Mouse (Mus musculus): ENCODE data around the gene Pold2.

Gene Pold2

DNA sequence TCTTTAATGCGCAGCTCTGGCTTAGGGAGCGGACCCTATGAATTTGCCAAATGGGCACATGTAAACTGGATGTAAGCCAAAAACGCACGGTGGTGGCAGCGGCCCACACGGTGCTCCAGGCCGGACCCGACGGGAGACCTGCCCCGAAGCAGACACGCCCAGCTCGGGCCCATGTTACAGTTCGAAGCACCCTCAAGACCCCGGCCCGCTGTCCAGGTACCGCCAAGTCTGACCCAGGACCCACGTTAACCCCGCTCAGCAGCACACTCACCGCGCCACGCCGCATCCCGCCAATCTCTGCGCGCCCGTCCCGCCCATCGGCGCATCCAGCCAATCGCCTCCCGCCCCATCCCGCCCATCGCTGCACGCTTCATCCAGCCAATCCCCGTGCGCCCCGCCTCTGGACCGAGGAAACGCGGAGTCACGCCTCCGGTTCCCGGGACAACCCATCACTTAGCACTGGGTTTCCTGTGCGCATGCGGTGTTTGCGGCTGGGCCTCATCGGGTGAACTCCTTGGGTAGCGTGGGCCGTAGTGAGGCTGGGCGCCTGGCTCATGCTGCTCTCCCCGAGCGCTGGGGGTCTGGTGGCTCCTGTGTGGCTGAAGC, at the start of gene Pold2:
TSS of gene Pold2 (minus strand) at position 372 of the 606 bp plus-strand sequence.
- DNase-seq (ENCODE audit: low spot score in 2 of 2), result peak; percentile 94 to 98

- DNase-seq (ENCODE audit: low spot score in 2 of 2), result no peak
Measured at GRCm38 (mm10) chr11:5926696-5927220, 48.7 kb upstream of the Pold2 start.

DNA sequence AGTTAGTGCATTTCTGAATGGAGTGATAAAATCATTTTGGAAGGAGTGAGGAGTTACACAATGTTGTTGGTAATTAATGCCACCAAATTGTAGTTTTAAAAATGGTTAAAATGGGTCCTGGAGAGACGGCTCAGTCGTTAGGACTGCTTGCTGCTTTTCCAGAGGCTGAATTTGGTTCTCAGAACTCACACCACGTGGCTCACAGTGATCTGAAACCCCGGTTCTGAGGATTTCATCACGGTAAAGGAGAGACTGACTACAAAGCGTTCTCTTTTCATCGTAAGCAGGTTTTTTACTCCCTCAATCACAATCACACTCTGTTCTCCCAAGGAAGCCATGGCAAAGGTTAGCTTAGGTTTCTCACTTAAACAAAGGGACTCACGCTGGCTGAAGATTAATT, 46.6 kb upstream of the Pold2 start:
- no peak for DNase-seq (ENCODE audit: low spot score in 2 of 2)

DNA sequence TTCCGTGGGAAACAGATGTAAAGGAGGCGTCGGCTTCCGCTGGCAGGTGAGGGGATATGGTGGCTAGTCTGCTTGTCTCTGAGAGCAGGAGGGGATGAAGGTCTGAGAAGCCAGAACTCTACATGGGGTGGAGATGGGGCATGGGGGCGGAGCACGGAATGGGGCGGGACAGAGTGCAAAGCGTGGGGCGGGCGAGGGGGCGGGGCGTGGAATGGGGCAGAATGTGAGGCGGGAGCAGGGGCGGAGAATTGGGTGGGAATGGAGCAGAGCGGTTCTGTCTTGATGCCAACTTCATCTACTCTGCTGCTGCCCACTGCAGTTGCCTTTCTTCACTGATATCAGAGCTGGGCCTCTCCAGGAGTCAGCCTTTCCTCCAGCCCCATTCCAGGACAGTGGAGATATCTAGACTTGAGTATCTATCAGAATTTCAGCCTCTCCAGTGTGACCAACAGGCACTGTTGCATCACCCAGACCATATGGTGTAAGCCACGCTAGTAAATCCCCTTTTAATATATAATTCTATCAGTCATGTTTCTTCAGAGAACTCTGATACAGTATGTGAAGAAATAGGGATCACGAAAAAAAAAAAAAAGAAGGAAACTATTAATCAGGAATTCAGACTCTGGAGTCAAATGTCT, 42.4 kb upstream of the Pold2 start:
- DNase-seq (ENCODE audit: low spot score in 2 of 2), result no peak

- no peak for DNase-seq (ENCODE audit: low spot score in 2 of 2)
Measured at GRCm38 (mm10) chr11:5919606-5920005, 41.5 kb upstream of the Pold2 start.

- DNase-seq (ENCODE audit: low spot score in 2 of 2), result no peak
Measured at GRCm38 (mm10) chr11:5918111-5918510, 40.0 kb upstream of the Pold2 start.

- DNase-seq (ENCODE audit: low spot score in 2 of 2), result no peak
Measured at GRCm38 (mm10) chr11:5916178-5916548, 38.1 kb upstream of the Pold2 start.

- DNase-seq (ENCODE audit: low spot score in 2 of 2), result peak in 1 of 2 experiments; percentile 36
Measured at GRCm38 (mm10) chr11:5915429-5916177, 37.5 kb upstream of the Pold2 start.

- DNase-seq (ENCODE audit: low spot score in 2 of 2), result no peak
Measured at GRCm38 (mm10) chr11:5914940-5915339, 36.8 kb upstream of the Pold2 start.

DNA sequence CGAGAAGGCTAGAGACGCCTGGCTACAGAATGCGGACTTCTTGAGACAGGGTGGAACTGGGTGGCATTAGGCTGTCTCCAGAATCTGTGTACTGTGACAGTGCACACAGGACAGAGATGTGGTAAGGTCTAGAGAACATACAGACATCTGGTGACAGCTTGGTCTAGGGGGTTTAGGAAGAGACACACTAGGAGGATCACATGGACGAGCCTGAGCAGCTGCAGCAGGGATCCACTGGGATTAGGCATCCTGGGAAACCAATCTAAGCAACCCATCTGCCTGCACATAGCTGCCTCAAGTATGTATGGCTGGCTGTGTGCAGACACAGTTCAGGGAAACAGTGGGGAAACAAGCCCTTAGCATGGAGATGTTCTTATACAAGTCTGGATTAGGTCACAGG, 35.8 kb upstream of the Pold2 start:
- DNase-seq (ENCODE audit: low spot score in 2 of 2), result no peak

DNA sequence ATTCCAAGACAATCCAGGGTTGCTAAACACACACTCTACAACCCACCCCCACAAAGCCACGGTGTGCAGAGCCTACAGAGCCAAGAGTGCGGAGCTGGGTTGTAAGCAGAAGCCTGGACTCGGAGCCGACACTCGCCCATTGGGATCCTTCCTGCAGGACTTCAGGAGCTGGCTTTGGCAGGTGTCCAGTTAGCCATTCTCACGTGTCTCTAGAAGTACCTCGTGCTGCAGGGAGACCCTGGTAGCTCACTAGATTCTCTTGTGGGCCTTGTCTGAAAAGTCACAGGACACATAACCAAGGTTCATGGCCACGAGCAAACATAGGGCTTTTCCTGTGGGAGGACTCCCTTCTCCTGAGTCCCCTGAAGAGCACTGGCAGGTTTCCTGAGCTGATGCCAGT, 35.2 kb upstream of the Pold2 start:
- DNase-seq (ENCODE audit: low spot score in 2 of 2), result no peak

DNA sequence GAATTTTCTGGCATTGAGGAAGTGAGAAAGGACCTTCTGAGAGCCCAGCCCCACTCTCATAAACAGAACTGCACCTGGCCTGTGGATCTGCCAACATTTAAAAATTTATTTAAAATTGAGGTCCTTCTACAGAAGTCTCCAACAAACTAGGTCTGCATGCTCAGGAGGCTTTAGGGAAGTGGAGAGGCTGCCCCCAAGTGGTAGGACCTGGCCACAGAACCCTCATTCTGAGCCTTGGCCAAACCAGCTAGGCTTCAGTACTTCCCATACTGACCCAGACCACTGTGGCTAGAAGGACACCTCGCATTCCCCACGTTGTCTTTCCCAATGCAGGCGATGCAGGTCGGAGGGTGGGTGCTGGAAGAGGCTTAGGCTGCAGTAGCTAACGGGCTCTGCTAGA, 34.5 kb upstream of the Pold2 start:
- peak; percentile 58 to 66 for DNase-seq (ENCODE audit: low spot score in 2 of 2)

DNA sequence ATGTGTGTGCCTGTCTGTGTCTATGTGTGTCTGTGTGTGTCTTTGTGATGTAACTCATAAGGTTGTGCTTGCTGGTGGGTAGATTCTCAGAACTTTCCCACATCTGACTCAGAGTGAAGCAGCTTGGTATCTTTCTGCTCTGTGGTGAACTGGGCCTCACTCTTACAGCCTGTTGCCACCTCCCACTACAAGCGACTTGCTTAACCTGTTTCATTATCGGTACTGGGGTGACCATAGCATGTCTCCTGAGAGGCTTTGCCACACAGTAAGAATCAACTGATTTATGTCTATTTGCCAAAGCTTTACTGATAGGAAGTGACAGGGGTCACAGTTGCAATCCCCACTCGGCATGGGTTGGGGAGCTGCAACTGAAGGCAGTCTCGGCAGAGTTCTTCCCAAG, 30.6 kb upstream of the Pold2 start:
- no peak for DNase-seq (ENCODE audit: low spot score in 2 of 2)

DNA sequence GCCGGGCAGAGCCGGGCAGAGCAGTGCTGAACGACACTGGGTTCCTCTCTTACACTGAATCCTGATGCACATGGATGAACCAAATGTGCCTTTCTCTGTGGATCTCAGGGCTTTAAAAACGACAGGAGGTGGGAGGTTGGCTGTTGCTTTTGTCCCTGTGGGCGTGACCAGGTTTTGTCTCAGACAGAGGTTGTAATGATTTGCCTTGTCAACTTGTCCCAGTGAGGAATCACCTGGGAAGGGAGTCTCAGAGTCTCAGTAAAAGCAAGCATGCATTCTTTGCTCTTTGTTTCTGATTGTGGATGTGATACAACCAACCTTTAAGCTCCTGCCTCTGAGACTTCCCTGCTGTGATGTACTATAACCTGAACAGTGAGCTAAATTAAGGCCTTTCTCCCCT, 29.0 kb upstream of the Pold2 start:
- DNase-seq (ENCODE audit: low spot score in 2 of 2), result no peak

DNA sequence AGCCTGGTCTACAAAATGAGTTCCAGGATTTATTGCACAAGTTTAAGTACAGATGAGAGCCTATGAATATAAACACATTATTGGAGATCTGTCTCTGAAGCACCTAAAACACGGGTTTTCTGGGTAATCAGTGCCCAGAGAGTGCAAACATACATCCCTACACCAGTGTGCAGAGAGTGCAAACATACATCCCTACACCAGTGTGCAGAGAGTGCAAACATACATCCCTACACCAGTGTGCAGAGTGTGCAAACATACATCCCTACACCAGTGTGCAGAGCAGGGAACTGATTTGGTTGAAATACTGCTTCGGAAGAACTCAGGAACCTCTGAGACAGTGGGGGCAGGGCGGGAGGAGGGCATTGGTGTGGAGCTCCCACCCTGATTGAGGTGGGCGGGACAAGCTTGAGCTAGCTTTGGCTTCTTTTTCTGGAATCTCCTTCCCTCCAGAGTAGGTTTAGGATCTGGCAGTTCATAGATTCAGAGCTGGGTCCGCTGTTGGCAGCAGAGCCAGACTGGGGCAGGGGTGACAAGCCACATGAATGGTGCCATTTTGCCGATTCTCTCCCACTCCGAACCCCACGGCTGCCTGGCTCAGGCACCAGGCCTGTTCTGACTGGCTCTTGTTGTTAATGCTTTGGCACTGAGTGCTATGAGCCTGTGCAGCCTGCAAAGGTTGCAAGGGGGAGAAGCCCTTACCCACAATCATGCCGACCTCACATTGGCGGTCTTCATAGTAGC, 27.9 kb upstream of the Pold2 start:
- DNase-seq (ENCODE audit: low spot score in 2 of 2), result no peak

- DNase-seq (ENCODE audit: low spot score in 2 of 2), result no peak
Measured at GRCm38 (mm10) chr11:5904871-5905270, 26.8 kb upstream of the Pold2 start.

DNA sequence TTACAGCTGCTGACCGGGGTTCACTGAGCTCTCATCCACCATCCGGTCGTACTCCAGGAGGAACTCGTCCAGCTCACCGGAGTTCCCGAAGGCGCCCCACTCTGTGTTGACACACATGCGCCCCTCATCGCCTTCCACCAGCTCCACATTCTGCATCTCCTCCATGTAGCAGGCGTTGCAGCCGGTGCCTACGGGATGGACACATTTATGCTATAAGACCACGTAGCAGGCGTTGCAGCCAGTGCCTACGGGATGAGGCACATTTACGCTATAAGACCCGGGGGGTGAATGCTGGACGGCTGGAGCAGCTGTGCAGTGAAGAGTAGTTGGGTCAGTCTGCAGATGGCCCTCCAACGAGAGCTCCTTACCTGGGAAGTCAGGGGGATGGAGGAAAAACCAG, 26.3 kb upstream of the Pold2 start:
- DNase-seq (ENCODE audit: low spot score in 2 of 2), result no peak

DNA sequence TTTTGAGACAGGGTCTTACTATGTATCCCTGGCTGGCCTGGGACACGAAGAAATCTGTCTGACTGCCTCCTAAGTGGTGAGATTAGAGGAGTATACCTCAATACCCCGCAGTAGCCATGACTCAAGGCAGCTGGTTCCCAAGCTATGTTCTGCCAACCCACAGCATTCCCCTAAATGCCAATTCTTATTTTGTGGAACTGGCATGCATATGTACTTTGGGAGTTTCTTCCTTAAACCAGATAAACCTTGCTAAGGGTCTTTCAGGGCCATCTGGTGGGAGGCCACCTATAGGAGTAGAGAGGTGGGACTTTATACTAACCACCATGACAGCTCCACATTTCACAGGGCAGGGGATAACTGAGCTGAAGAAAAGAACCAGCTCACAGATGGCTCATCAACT, 25.8 kb upstream of the Pold2 start:
- DNase-seq (ENCODE audit: low spot score in 2 of 2), result no peak

DNA sequence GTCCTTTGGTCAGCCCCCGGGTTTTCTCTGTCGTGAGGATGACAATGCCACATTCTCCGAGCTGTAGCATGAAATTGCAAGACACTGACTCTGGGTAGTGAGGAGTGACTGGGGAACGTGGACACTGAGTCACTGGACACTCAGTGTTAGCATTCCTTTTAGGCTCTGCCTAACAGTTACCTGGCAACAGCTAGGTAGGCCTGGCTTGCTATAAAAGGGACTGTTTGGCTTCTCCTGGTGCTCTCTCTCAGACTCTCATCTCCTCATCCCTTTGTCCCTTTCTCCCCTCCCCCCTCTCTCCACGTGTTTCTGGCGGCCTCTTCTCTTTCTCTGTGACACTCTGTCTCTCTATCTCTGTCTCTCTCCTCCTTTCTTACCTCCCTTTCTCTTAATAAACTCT, 24.3 kb upstream of the Pold2 start:
- no peak for DNase-seq (ENCODE audit: low spot score in 2 of 2)

- peak in 1 of 2 experiments; percentile 36 for DNase-seq (ENCODE audit: low spot score in 2 of 2)
Measured at GRCm38 (mm10) chr11:5901950-5902349, 23.9 kb upstream of the Pold2 start.

DNA sequence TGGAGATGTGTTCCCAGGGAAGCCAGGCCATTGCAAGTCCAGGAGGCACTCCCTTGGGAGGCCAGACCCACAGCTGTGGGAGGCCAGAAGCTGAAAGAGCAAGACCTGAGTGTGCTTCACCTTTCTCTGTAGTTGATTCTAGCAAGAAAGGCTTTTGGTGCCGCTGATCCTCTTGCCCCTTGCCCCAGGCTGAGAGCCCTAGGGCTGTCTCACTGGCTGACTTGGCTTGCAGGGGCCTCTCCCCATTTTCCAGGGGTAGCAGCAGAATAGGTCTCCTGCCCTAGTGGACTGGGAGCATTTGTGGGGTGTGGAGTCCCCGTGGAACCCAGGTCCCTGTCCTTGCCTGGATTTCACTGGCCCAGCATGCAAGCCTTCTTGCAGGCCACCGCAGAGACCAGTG, 23.2 kb upstream of the Pold2 start:
- DNase-seq (ENCODE audit: low spot score in 2 of 2), result no peak

DNA sequence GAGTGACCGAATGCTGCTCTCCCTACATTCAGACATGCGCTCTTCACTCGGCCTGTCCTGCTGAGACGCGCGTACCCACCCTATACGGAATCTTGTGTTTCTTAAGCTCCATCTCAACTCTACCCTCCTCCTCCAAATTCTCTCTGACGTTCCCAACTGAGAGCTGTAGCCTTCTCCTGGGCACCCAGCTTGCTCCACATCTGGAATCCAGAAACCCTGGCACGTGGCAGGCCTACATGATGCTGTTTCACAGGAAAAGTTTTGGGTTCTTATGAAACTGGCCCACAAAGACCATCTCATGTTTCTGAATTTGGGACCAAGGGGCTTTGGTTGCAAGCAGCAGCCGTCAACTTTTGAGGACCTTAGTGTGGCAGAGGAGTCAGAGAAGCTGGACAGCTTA, 21.2 kb upstream of the Pold2 start:
- no peak for DNase-seq (ENCODE audit: low spot score in 2 of 2)
